Mouse (Mus musculus) cerebellum, adult 2 months (tissue): Measurements from ENCODE around the gene Bloc1s6. TPM values are rescaled to one million over a fixed set of nuclear protein-coding genes. Genes with fewer than 3 reads are reported as not detected.

Experiments
- DNase-seq, 2 experiments: peaks; one replicate each; pipeline ENCODE4 v3.0.0; 2021
- H3K27ac ChIP-seq: fragments of 200-500 bp; 2 replicates; pipeline ENCODE4 v1.5.1; 2012; ENCODE audit warnings: low read length, control low read depth, inconsistent platforms; ENCODE audit not compliant: insufficient read depth
- H3K27me3 ChIP-seq: fragments of 200-500 bp; 2 replicates; pipeline ENCODE4 v1.6.1; 2012; ENCODE audit warnings: inconsistent platforms, mild to moderate bottlenecking, low read length, moderate library complexity; ENCODE audit not compliant: control insufficient read depth, insufficient read depth
- H3K4me1 ChIP-seq: fragments of 200-500 bp; 2 replicates; pipeline ENCODE4 v1.6.1; 2011; ENCODE audit warnings: low read length; ENCODE audit not compliant: control insufficient read depth, insufficient read depth
- H3K4me3 ChIP-seq: fragments of 200-500 bp; replicated peaks from 2 replicates; pipeline ENCODE3; 2011; ENCODE audit warnings: mild to moderate bottlenecking, low read depth, low read length, control low read depth; ENCODE audit not compliant: insufficient read depth
- CTCF ChIP-seq: fragments of 200-500 bp; IDR thresholded peaks from 2 replicates; pipeline ENCODE4 v1.5.1; 2011; ENCODE audit warnings: low read depth, mild to moderate bottlenecking, control low read depth, low read length, moderate library complexity, borderline replicate concordance; ENCODE audit not compliant: insufficient read depth
- POLR2A ChIP-seq: fragments of 200-500 bp; IDR thresholded peaks from 2 replicates; pipeline ENCODE4 v1.6.1; 2011; ENCODE audit warnings: low read length, control low read depth, borderline replicate concordance; ENCODE audit not compliant: insufficient read depth
- WGBS: fragments of 180-500 bp; shearing (Covaris S2); methylation state at CpG from one replicate; pipeline ENCODE4 v1.1.7; 2018; 5-methylcytosine and 5-hydroxymethylcytosine counted together
- polyA plus RNA-seq: library from polyadenylated mRNA; depleted of rRNA; stranded (reverse); fragments of >200 nt; gene quantifications from 2 replicates; pipeline ENCODE4 v1.2.3, GENCODE M21; 2012; rRNA removed

Bloc1s6 gene
- polyA plus RNA-seq, 1 experiment = 27.3 TPM

- H3K27ac ChIP-seq = no peak overlapping the region
- no peaks in the 10 kb centered on the region for H3K27me3 ChIP-seq
- no peaks in the 10 kb centered on the region for H3K4me1 ChIP-seq
- H3K4me3 ChIP-seq = no peak overlapping the region
- 91% methylated on average over 2 of the region's 2 CpGs for WGBS
- TF ChIP-seq POLR2A = no peak
- DNase-seq = no peak
Observed at GRCm38 (mm10) chr2:122783730-122784129, 45.4 kb downstream of the Bloc1s6 start.

DNA sequence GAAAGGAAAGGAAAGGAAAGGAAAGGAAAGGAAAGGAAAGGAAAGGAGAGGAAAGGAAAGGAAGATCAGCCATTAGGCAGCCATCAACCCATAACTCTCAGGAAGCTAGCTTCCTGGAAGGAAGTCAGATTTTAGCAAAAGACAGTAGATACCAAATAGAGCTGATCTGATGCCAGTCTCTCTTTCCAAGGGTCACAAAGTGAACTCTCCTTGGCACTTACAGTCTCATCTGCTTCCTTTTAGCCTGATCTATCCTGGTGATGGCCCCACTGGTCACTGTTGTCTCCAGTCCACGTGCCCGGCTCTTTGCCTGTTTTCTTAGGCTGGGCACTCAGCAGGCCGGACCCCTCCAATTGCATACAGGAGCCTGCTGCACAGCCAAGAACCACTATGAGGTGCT, 46.4 kb downstream of the Bloc1s6 start:
- Histone ChIP-seq H3K4me3 (no peak overlapping the region), H3K27me3 (no peaks in the 10 kb centered on the region), H3K4me1 (no peaks in the 10 kb centered on the region), H3K27ac (no peak overlapping the region)
- WGBS = 77% methylated on average over 3 of the region's 3 CpGs
- DNase-seq = no peak
- TF ChIP-seq CTCF (no peak), POLR2A (no peak)

GRCm38 (mm10) chr2:122786167-122786566, 47.9 kb downstream of the Bloc1s6 start:
- 85% methylated on average over 2 of the region's 2 CpGs for WGBS
- no peaks in the 10 kb centered on the region for H3K4me1 ChIP-seq
- no peak for DNase-seq
- no peak overlapping the region for H3K4me3 ChIP-seq
- no peak overlapping the region for H3K27ac ChIP-seq
- no peaks in the 10 kb centered on the region for H3K27me3 ChIP-seq
- TF ChIP-seq POLR2A (no peak), CTCF (no peak)

DNA sequence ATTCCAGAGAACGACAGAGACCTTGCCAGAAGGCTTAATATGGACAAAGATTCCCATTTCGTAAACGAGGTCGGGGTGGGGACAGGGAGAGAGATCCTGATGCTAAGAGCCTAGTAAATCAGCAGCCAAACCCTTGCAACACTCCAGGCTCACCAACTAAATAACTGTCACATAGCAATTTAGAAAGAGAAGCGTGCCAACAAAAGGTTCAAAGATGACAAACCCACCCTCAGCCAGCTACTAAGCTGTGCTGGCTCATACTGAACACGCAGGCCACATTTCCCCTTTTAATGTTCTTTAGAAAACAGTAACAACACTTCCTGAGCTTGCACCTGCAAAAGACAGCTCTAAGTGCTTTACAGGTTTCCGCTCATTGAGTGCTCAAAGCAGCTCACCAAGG, 51.0 kb downstream of the Bloc1s6 start:
- DNase-seq = no peak
- H3K4me1 ChIP-seq = no peaks in the 10 kb centered on the region
- no peaks in the 10 kb centered on the region for H3K27me3 ChIP-seq
- H3K27ac ChIP-seq = no peak overlapping the region
- H3K4me3 ChIP-seq = no peak overlapping the region
- WGBS = 79% methylated on average over 7 of the region's 7 CpGs
- TF ChIP-seq POLR2A = no peak
- no peak for TF ChIP-seq CTCF

GRCm38 (mm10) chr2:122789730-122790129, 51.4 kb downstream of the Bloc1s6 start:
- WGBS = 83% methylated on average over 6 of the region's 6 CpGs
- no peak overlapping the region for H3K27ac ChIP-seq
- TF ChIP-seq CTCF (no peak), POLR2A (no peak)
- DNase-seq = no peak
- H3K27me3 ChIP-seq = no peaks in the 10 kb centered on the region
- no peaks in the 10 kb centered on the region for H3K4me1 ChIP-seq
- no peak overlapping the region for H3K4me3 ChIP-seq

Other genes starting within 250 kb of the Bloc1s6 start
- 164 and 201 TPM in 2 replicates for gene Gatm, start 127.2 kb upstream of the Bloc1s6 start, polyA plus RNA-seq
- 0.67 and 0.81 TPM in 2 replicates for gene AA467197, start 101.5 kb upstream of the Bloc1s6 start, polyA plus RNA-seq
- gene Slc30a4, start 35.8 kb upstream of the Bloc1s6 start, polyA plus RNA-seq = 18.4 and 19.6 TPM in 2 replicates
- gene Sqor, start 26.7 kb downstream of the Bloc1s6 start, polyA plus RNA-seq = 7.3 and 8.4 TPM in 2 replicates